In the genomic region with DNA sequence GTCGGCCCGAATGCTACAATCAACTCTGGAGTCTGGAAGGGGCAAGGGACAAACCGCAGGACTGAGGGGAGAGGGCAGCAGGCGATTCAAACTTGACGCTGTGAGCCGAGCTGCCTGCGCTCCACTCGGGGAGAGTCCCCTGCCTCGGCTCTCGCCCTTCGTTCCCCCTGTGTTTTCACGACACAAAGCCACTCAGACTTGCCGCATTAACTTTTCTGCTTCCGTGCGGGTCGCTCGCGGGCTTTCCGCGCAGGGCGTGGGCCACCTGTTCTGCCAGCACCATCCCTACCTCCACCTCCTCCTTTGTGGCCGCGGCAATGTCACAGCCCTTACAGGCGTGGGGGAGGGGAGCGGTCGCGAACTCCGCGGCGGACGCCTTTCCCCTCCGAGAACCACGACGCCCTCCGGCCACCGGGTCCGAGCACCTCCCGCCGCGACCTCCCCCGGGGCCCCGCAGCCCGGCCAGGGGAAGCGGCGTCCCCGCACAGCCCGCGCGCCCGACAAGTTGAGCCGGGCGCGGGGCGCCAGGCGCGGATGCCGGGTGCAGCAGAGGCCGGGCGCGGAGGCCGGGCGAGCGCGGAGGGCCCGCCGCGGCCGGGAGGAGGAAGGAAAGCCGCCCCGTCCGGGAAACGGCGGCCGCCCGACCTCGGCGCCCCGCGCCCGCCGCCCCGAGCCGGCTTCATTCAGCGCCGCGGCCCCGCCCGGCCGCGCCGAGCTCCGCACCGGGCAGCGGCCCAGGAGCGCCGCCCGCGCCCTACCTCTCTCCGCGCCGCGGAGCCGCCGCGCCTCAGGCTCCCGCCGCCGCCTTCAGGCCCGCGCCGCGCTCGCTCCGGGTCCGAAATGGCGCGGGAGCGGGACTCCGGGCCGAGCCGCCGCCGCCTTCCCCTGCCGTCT, we compare ENCODE assay signal across 8 mouse cellular contexts. TPM values are rescaled to one million over a fixed set of nuclear protein-coding genes. Genes with fewer than 3 reads are reported as not detected.
DNase-seq lines count a peak whose midpoint lies in the region; ATAC-seq lines count a peak whose summit lies in the region.

No protein-coding gene starts in this region.

- H3K4me2 ChIP-seq in hindbrain, embryonic 15.5 days, result peak overlapping the region; percentile 70

- no peaks in the 10 kb centered on the region for H3K27me3 ChIP-seq in hindbrain, embryonic 15.5 days

- intact Hi-C loops in left cerebral cortex, postnatal 10 days (cut with DNase I), result loop anchor here (2.0 kb wide), 1 partner anchor 91 kb away; no protein-coding TSS in a partner anchor

- peak overlapping the region; percentile 94 for H3K9ac ChIP-seq in hindbrain, embryonic 15.5 days

- peak overlapping the region; percentile 64 for H3K4me3 ChIP-seq in hindbrain, embryonic 15.5 days

- peaks cover 11% of the 10 kb centered on the region; the same call in 1 of the 2 replicates for H3K36me3 ChIP-seq in hindbrain, embryonic 15.5 days

- peak; percentile 52 for ATAC-seq in hindbrain, embryonic 15.5 days (ENCODE audit: low FRiP score, low read depth)
- ATAC-seq in megakaryocyte, adult 5-6 weeks (ENCODE audit: poor library complexity, severe bottlenecking), result peak; percentile 51

- peak; percentile 28 for DNase-seq in adipocyte (ENCODE audit: low spot score)
- DNase-seq in cerebellum, postnatal 25 days, result peak; percentile 78
- peak; percentile 21 to 29 for DNase-seq in frontal cortex, postnatal 25 days (ENCODE audit: low spot score in 2 of 2)
- DNase-seq in left cerebral cortex, postnatal 10 days (ENCODE audit: extremely low spot score in 1 of 2, low spot score in 2 of 2), result peak; percentile 19 to 73
- peak; percentile 16 to 52 for DNase-seq in right cerebral cortex, adult 2 months (ENCODE audit: low spot score in 2 of 2)
- peak; percentile 54 for DNase-seq in urinary bladder, postnatal 25 days (ENCODE audit: low spot score)

- H3K9me3 ChIP-seq in hindbrain, embryonic 15.5 days, result no peaks in the 10 kb centered on the region

- peaks cover 27% of the 10 kb centered on the region for H3K4me1 ChIP-seq in hindbrain, embryonic 15.5 days (replicated peaks)

- H3K27ac ChIP-seq in hindbrain, embryonic 15.5 days (replicated peaks), result peak overlapping the region; percentile 91

- WGBS in hindbrain, embryonic 15.5 days, result 0% methylated on average over 99 of the region's 124 CpGs

RNA-seq across cellular contexts. Expression of gene Kras, which starts 0.5 kb away (rescaled TPM):
- 83.8 and 85.4 TPM in 2 replicates for polyA plus RNA-seq in hindbrain, embryonic 15.5 days (2015; fragmentation: Nextera tagmentation; extraction: Ambion mirVana)
- total RNA-seq in left cerebral cortex, postnatal 10 days (2021), result 10 to 100 TPM; 86.6 to 88.5 TPM
- 50.0 and 61.1 TPM in 2 replicates for total RNA-seq in megakaryocyte, adult 5-6 weeks (2015)
- total RNA-seq in megakaryocyte, adult 5-6 weeks (2017), result 22.3 and 24.2 TPM in 2 replicates

RNA-seq across cellular contexts. Expression of gene Etfrf1, which starts 38.6 kb away (rescaled TPM):
- polyA plus RNA-seq in hindbrain, embryonic 15.5 days (2015; fragmentation: Nextera tagmentation; extraction: Ambion mirVana), result 27.0 and 27.5 TPM in 2 replicates
- total RNA-seq in left cerebral cortex, postnatal 10 days (2021), result 10 to 100 TPM; 15.5 to 16.3 TPM
- 28.2 and 30.7 TPM in 2 replicates for total RNA-seq in megakaryocyte, adult 5-6 weeks (2015)
- total RNA-seq in megakaryocyte, adult 5-6 weeks (2017), result 23.4 and 24.1 TPM in 2 replicates

RNA-seq across cellular contexts. Expression of gene Casc1, which starts 38.7 kb away (rescaled TPM):
- polyA plus RNA-seq in hindbrain, embryonic 15.5 days (2015; fragmentation: Nextera tagmentation; extraction: Ambion mirVana), result 0.88 and 1.3 TPM in 2 replicates
- total RNA-seq in left cerebral cortex, postnatal 10 days (2021), result under 1 TPM; 0.77 to 0.85 TPM
- total RNA-seq in megakaryocyte, adult 5-6 weeks (2015), result 0.52 and 1.3 TPM in 2 replicates
- 0.28 and 0.55 TPM in 2 replicates for total RNA-seq in megakaryocyte, adult 5-6 weeks (2017)

Comparison
In these comparisons a context has a peak if more than half of its experiments do, and no peak if none do; other contexts are left out.
1. Peak in every context shown above with its lines: DNase-seq, ATAC-seq, H3K4me3 ChIP-seq and H3K27ac ChIP-seq.
2. DNase-seq: peak in every context shown above with its lines; median percentile 78 in cerebellum, postnatal 25 days; 54 in urinary bladder, postnatal 25 days; 46 in left cerebral cortex, postnatal 10 days; 34 in right cerebral cortex, adult 2 months; 28 in adipocyte; 25 in frontal cortex, postnatal 25 days.